Mouse (Mus musculus) forebrain, embryonic 12.5 days (tissue): Measurements from ENCODE around the gene Thrsp. TPM values are rescaled to one million over a fixed set of nuclear protein-coding genes. Genes with fewer than 3 reads are reported as not detected.

ENCODE experiments used
- ATAC-seq: fragments of 200-750 bp; cut with Nextera tagmentation; 2 replicates; pipeline ENCODE4 v1.8.0; 2017; ENCODE audit warnings: moderate TSS enrichment; ENCODE audit not compliant: low FRiP score
- H3K27ac ChIP-seq: fragments of 300-500 bp; sonication (generic); 2 replicates; pipeline ENCODE4 v1.5.1; 2016; ENCODE audit warnings: mild to moderate bottlenecking
- H3K27me3 ChIP-seq: fragments of 300-500 bp; sonication (generic); 2 replicates; pipeline ENCODE4 v1.6.1; 2016; ENCODE audit warnings: mild to moderate bottlenecking
- H3K36me3 ChIP-seq: fragments of 300-500 bp; sonication (generic); replicated peaks from 2 replicates; pipeline ENCODE4 v1.6.1; 2016; ENCODE audit warnings: mild to moderate bottlenecking
- H3K4me1 ChIP-seq: fragments of 300-500 bp; sonication (generic); 2 replicates; pipeline ENCODE4 v1.6.1; 2016
- H3K4me2 ChIP-seq: fragments of 300-500 bp; sonication (generic); 2 replicates; pipeline ENCODE4 v1.6.1; 2016; ENCODE audit warnings: mild to moderate bottlenecking, moderate library complexity
- H3K4me3 ChIP-seq: fragments of 300-500 bp; sonication (generic); replicated peaks from 2 replicates; pipeline ENCODE4 v1.5.1; 2016; ENCODE audit warnings: mild to moderate bottlenecking
- H3K9ac ChIP-seq: fragments of 300-500 bp; sonication (generic); 2 replicates; pipeline ENCODE4 v1.6.1; 2016; ENCODE audit warnings: mild to moderate bottlenecking
- H3K9me3 ChIP-seq: fragments of 300-500 bp; sonication (generic); 2 replicates; pipeline ENCODE4 v1.6.1; 2016
- WGBS: fragments of 180-500 bp; shearing (Covaris S2); methylation state at CpG from one replicate; pipeline ENCODE4 v1.1.7; 2016; 5-methylcytosine and 5-hydroxymethylcytosine counted together
- polyA plus RNA-seq: library from polyadenylated mRNA; unstranded; fragments of >200 nt; fragmentation: Nextera tagmentation; extraction: Ambion mirVana; gene quantifications from 2 replicates; pipeline ENCODE4 v1.2.1, GENCODE M21; 2016

Thrsp gene
- polyA plus RNA-seq, 1 experiment from 2014 or later: 0.34 TPM

GRCm38 (mm10) chr7:97414426-97414825 is 3.1 kb downstream of the Thrsp start:
- Histone ChIP-seq H3K4me2 (no peak overlapping the region), H3K9me3 (no peaks in the 10 kb centered on the region), H3K4me1 (no peaks in the 10 kb centered on the region), H3K27me3 (no peaks in the 10 kb centered on the region), H3K4me3 (no peak overlapping the region), H3K36me3 (peaks cover 30% of the 10 kb centered on the region), H3K27ac (no peak overlapping the region), H3K9ac (no peak overlapping the region)
- no peak for ATAC-seq
- 100% methylated on average over 1 of the region's 1 CpGs for WGBS

DNA sequence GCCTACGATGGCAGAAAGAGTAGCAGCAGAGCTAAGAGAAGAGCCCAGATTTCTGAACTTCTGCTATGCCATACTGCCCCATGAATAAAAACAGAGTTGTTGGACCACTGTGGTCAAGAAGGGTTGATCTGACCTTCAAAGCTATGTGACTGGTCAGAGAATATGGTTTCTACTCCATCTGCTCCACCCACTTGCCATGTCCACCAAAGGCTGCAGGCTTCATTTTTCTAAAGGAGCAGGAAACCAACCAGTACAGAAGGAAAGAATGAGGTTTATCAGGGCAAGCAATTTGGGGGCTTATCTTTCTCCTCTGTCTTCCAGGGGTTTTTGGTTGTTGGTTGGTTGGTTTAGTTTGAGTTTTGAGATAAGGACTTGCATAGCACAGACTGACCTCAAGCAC is 3.5 kb downstream of the Thrsp start:
- Histone ChIP-seq H3K27ac (no peak overlapping the region), H3K9me3 (no peaks in the 10 kb centered on the region), H3K4me2 (no peak overlapping the region), H3K36me3 (peaks cover 35% of the 10 kb centered on the region), H3K9ac (no peak overlapping the region), H3K4me3 (no peak overlapping the region), H3K4me1 (no peaks in the 10 kb centered on the region), H3K27me3 (no peaks in the 10 kb centered on the region)
- no peak for ATAC-seq
- WGBS: 94% methylated on average over 1 of the region's 1 CpGs

DNA sequence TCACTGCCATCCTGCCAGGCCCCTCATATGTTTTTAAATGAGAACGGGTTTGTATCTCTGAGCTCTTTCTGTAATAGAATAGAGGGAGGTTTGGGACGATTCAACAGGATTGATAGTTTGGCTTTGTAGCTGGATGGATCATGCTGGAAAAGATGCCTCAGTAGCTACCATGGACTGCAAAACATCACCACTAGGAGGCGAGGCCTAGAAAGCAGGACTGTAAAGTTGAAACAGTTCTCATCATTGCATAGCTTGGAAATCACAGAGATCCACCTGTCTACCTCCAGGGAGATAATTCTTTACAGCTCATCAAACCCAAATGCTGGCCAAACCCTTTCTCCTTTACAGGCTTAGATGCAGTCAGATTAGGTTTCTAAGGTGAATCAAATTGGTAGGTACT is 6.0 kb downstream of the Thrsp start:
- no peak for ATAC-seq
- WGBS: 79% methylated on average over 3 of the region's 3 CpGs
- no peak overlapping the region for H3K9ac ChIP-seq
- no peaks in the 10 kb centered on the region for H3K4me1 ChIP-seq
- no peak overlapping the region for H3K27ac ChIP-seq
- H3K9me3 ChIP-seq: no peaks in the 10 kb centered on the region
- no peaks in the 10 kb centered on the region for H3K27me3 ChIP-seq
- peaks cover 52% of the 10 kb centered on the region for H3K36me3 ChIP-seq
- H3K4me3 ChIP-seq: no peak overlapping the region
- H3K4me2 ChIP-seq: no peak overlapping the region

DNA sequence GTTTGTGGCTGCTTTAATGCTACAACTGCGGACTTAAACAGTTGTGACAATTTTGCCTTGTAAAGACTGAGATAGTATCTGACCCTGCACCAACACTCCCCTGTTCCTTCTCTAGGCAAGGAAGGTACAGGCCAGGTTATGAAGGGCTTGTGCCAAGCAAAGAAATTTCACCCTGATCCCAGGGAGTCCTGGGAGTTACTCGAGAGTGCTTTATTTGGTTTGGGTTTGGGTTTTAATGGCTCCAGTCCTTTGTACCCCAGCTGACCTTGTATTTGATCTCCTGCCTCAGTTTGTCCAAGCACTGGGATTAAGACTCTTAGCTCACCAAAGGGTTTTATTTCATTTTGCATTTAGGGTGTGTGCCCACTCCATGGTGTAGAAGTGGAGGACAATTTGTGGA is 6.4 kb downstream of the Thrsp start:
- WGBS: 94% methylated on average over 2 of the region's 2 CpGs
- no peak overlapping the region for H3K27ac ChIP-seq
- H3K36me3 ChIP-seq: peaks cover 52% of the 10 kb centered on the region

GRCm38 (mm10) chr7:97407145-97407544 is 10.4 kb downstream of the Thrsp start:
- H3K27me3 ChIP-seq: no peaks in the 10 kb centered on the region
- H3K4me1 ChIP-seq: 0 out of 2 replicates have a peak, but pooled peaks cover 3% of the 10 kb centered on the region
- H3K9ac ChIP-seq: no peak overlapping the region
- H3K36me3 ChIP-seq: peaks cover 63% of the 10 kb centered on the region
- ATAC-seq: no peak
- 94% methylated on average over 10 of the region's 10 CpGs for WGBS
- no peak overlapping the region for H3K4me2 ChIP-seq
- H3K27ac ChIP-seq: no peak overlapping the region
- no peak overlapping the region for H3K4me3 ChIP-seq
- 0 out of 2 replicates have a peak, but pooled peaks cover 6% of the 10 kb centered on the region for H3K9me3 ChIP-seq

More for the DNA sequence above, 6.4 kb downstream of the Thrsp start:
- Histone ChIP-seq H3K4me3 (no peak overlapping the region), H3K4me1 (no peaks in the 10 kb centered on the region), H3K9ac (no peak overlapping the region), H3K4me2 (no peak overlapping the region), H3K9me3 (no peaks in the 10 kb centered on the region), H3K27me3 (no peaks in the 10 kb centered on the region)
- no peak for ATAC-seq

GRCm38 (mm10) chr7:97399960-97400715 is 17.4 kb downstream of the Thrsp start, which contains the start of gene Ndufc2:
TSS of gene Ndufc2 (plus strand) at chr7:97400003.
- Histone ChIP-seq H3K9ac (peak within 1 kb of the TSS; percentile 96), H3K27me3 (no peaks in the 10 kb centered on the region), H3K9me3 (0 out of 2 replicates have a peak, but pooled peaks cover 6% of the 10 kb centered on the region), H3K4me2 (peak within 1 kb of the TSS; percentile 74), H3K4me3 (peak within 1 kb of the TSS; percentile 94), H3K36me3 (peaks cover 13% of the 10 kb centered on the region), H3K4me1 (peaks cover 18% of the 10 kb centered on the region), H3K27ac (peak within 1 kb of the TSS; percentile 71; the same call in 1 of the 2 replicates)
- ATAC-seq: peak; percentile 93
- under 1% methylated on average over 54 of the region's 54 CpGs for WGBS

DNA sequence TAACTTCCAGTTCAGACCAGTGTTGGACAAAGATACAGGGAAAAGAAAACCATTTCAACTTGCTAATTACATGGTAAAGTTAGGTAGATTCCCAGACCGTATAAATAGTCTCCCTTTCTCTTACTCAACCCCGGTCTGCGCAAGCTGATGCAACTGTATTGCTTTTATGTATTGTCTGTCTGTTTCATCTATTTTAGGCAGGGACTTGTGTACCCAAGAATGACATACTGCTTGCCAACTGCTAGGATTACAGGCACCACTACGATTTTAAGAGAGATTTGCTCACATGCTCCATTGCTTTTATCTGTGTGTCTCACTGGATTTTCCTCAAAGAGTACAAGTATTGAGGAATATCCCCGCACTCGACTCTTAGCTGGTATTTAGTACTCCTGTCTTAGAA is 18.6 kb downstream of the Thrsp start:
- Histone ChIP-seq H3K27ac (no peak overlapping the region), H3K9me3 (0 out of 2 replicates have a peak, but pooled peaks cover 6% of the 10 kb centered on the region), H3K9ac (no peak overlapping the region), H3K27me3 (no peaks in the 10 kb centered on the region), H3K4me2 (no peak overlapping the region), H3K36me3 (peaks cover 12% of the 10 kb centered on the region), H3K4me1 (peaks cover 18% of the 10 kb centered on the region), H3K4me3 (no peak overlapping the region)
- no peak for ATAC-seq
- WGBS: 86% methylated on average over 6 of the region's 6 CpGs

- no peak for ATAC-seq
- Histone ChIP-seq H3K27me3 (no peaks in the 10 kb centered on the region), H3K4me3 (no peak overlapping the region), H3K4me1 (0 out of 2 replicates have a peak, but pooled peaks cover under 1% of the 10 kb centered on the region), H3K27ac (no peak overlapping the region), H3K36me3 (peaks cover 27% of the 10 kb centered on the region), H3K9ac (no peak overlapping the region), H3K9me3 (no peaks in the 10 kb centered on the region), H3K4me2 (no peak overlapping the region)
- WGBS: 85% methylated on average over 2 of the region's 2 CpGs
These were observed 23.2 kb downstream of the Thrsp start for GRCm38 (mm10) chr7:97394375-97394774.

DNA sequence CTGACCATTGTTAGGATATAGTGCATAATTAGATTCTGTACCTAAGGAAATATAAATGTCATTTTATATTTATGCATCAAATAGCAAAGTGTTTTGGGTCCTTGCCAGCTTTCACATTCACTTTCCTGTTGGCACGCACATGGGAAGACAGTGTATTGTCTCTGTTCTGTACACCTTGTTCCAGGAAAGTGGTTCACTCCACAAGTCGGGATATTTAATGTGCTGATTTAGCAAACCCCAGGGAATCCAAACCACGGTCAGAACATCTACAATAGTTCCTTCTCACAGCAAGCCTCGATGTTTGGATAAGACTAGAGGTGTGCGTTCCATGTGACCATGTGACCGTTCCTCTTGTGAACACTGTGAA is 25.5 kb downstream of the Thrsp start:
- Histone ChIP-seq H3K9me3 (no peaks in the 10 kb centered on the region), H3K36me3 (peaks cover 47% of the 10 kb centered on the region), H3K27ac (peak overlapping the region; percentile 61; the same call in 1 of the 2 replicates), H3K4me3 (no peak overlapping the region), H3K27me3 (no peaks in the 10 kb centered on the region), H3K9ac (no peak overlapping the region), H3K4me2 (no peak overlapping the region), H3K4me1 (no peaks in the 10 kb centered on the region)
- 86% methylated on average over 6 of the region's 6 CpGs for WGBS
- peak; percentile 6; the same call in 1 of the 2 replicates for ATAC-seq

DNA sequence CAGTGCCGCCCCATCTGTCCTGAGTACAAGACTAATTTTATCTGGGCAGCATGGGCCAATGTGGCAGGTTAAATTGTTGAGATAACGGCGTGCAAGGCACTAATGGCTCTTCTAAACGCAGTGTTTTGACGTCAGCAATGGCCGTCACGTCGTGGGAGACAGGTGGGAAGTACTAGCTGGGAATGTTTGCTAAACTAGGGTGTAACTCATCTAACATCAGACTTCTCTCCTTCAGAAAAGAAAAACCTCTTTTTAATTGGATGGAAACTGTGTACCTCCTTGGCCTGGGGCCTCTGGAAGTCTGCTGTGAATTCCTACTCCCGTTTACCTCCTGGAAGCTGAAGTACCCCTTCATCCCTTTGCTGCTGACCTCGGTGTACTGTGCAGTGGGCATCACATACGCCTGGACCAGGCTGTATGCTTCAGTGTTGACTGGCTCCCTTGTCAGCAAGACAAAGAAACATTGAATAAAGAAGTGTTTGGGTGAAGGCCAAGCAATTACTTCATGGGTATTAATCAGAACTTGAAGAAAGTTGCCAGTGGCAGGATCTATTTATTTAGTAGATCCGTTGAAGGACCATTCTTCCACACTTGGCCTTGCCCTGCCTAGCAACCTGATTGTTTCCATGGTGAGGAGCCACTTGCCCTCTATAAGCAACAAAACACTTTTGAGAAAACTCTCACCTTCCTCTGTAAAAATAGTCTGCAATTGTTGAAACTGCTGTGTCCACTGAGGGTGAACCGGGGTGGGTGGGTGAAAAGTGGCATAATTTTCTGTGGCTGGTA is 26.0 kb downstream of the Thrsp start:
- peak; percentile 95 for ATAC-seq
- 49% methylated on average over 13 of the region's 13 CpGs for WGBS
- Histone ChIP-seq H3K27me3 (no peaks in the 10 kb centered on the region), H3K36me3 (peaks cover 53% of the 10 kb centered on the region), H3K4me1 (no peaks in the 10 kb centered on the region), H3K9ac (no peak overlapping the region), H3K9me3 (no peaks in the 10 kb centered on the region), H3K4me2 (no peak overlapping the region), H3K27ac (peak overlapping the region; percentile 81), H3K4me3 (no peak overlapping the region)

- Histone ChIP-seq H3K36me3 (peaks cover 83% of the 10 kb centered on the region), H3K9me3 (no peaks in the 10 kb centered on the region), H3K27ac (no peak overlapping the region), H3K4me1 (no peaks in the 10 kb centered on the region), H3K9ac (no peak overlapping the region), H3K27me3 (no peaks in the 10 kb centered on the region), H3K4me2 (no peak overlapping the region), H3K4me3 (no peak overlapping the region)
- WGBS: 92% methylated on average over 4 of the region's 4 CpGs
- ATAC-seq: no peak
These were observed 29.0 kb downstream of the Thrsp start for GRCm38 (mm10) chr7:97388541-97388940.

- Histone ChIP-seq H3K4me2 (no peak overlapping the region), H3K27ac (no peak overlapping the region), H3K4me3 (no peak overlapping the region), H3K27me3 (no peaks in the 10 kb centered on the region), H3K9me3 (no peaks in the 10 kb centered on the region), H3K4me1 (no peaks in the 10 kb centered on the region), H3K36me3 (peaks cover 86% of the 10 kb centered on the region), H3K9ac (no peak overlapping the region)
- 94% methylated on average over 8 of the region's 8 CpGs for WGBS
- no peak for ATAC-seq
These were observed 29.9 kb downstream of the Thrsp start for GRCm38 (mm10) chr7:97387561-97388147.
